Mouse (Mus musculus) thymus, adult 18-20 months (tissue): ENCODE results near the gene Smdt1.
"Not testable (repeated sequence)": the region's sequence is repeated elsewhere in the genome, so short reads cannot be mapped to it uniquely, and the experiment has no call there.

Experiments used
- DNase-seq, 2 experiments: peaks; one replicate each; pipeline ENCODE4 v3.0.0; 2022; ENCODE audit warnings: mixed read lengths in 2 of 2

The Smdt1 gene

GRCm38 (mm10) chr15:82343368-82344287, 4.9 kb downstream of the Smdt1 start:
- DNase-seq, result no peak

- DNase-seq, result no peak
Observed at GRCm38 (mm10) chr15:82344971-82345370, 6.2 kb downstream of the Smdt1 start.

- peak; percentile 96 to 98 for DNase-seq
Observed at GRCm38 (mm10) chr15:82345820-82346470, 7.2 kb downstream of the Smdt1 start.

- DNase-seq, result no peak
Observed at GRCm38 (mm10) chr15:82346580-82347302, 8.0 kb downstream of the Smdt1 start.

- DNase-seq, result no peak
Observed at GRCm38 (mm10) chr15:82347303-82347676, 8.5 kb downstream of the Smdt1 start.

GRCm38 (mm10) chr15:82347852-82348251, 9.1 kb downstream of the Smdt1 start:
- DNase-seq, result no peak

GRCm38 (mm10) chr15:82348258-82348998, 9.7 kb downstream of the Smdt1 start:
- no peak for DNase-seq

GRCm38 (mm10) chr15:82348999-82349341, 10.2 kb downstream of the Smdt1 start:
- no peak for DNase-seq

GRCm38 (mm10) chr15:82350349-82350748, 11.6 kb downstream of the Smdt1 start:
- no peak for DNase-seq

GRCm38 (mm10) chr15:82351480-82351879, 12.7 kb downstream of the Smdt1 start:
- DNase-seq, result no peak

- peak in 1 of 2 experiments; percentile 16 for DNase-seq
Observed at GRCm38 (mm10) chr15:82353078-82353744, 14.5 kb downstream of the Smdt1 start.

- no peak for DNase-seq
Observed at GRCm38 (mm10) chr15:82353745-82354113, 15.0 kb downstream of the Smdt1 start.

GRCm38 (mm10) chr15:82354126-82354945, 15.6 kb downstream of the Smdt1 start, which contains the start of gene Ndufa6:
Gene Ndufa6 (minus strand): TSS chr15:82354322.
- DNase-seq, result peak; percentile 95 to 97

GRCm38 (mm10) chr15:82358431-82359260, 19.9 kb downstream of the Smdt1 start:
- DNase-seq, result no peak

GRCm38 (mm10) chr15:82361459-82362018, 22.8 kb downstream of the Smdt1 start:
- peak in 1 of 2 experiments; percentile 18 for DNase-seq

- peak in 1 of 2 experiments; percentile 1 for DNase-seq
Observed at GRCm38 (mm10) chr15:82362234-82362633, 23.5 kb downstream of the Smdt1 start.

GRCm38 (mm10) chr15:82363801-82364200, 25.0 kb downstream of the Smdt1 start:
- not testable (repeated sequence) for DNase-seq

GRCm38 (mm10) chr15:82364561-82364960, 25.8 kb downstream of the Smdt1 start:
- peak in 1 of 2 experiments; percentile 1 for DNase-seq

GRCm38 (mm10) chr15:82368146-82368545, 29.4 kb downstream of the Smdt1 start:
- no peak for DNase-seq

- DNase-seq, result no peak
Observed at GRCm38 (mm10) chr15:82368851-82369250, 30.1 kb downstream of the Smdt1 start.
